ENCODE assay signal across 8 mouse cellular contexts in genomic region chr7:4148341-4149208, GRCm38 (mm10). TPM values are rescaled to one million over a fixed set of nuclear protein-coding genes. Genes with fewer than 3 reads are reported as not detected.
DNase-seq lines count a peak whose midpoint lies in the region; ATAC-seq and TF ChIP-seq lines count a peak whose summit lies in the region.

No protein-coding gene starts in this region.

- 0 out of 2 replicates have a peak, but pooled peaks cover 8% of the 10 kb centered on the region for H3K27me3 ChIP-seq in heart, embryonic 14.5 days (ENCODE audit: control insufficient read depth, insufficient read depth, low read length)
- no peaks in the 10 kb centered on the region for H3K27me3 ChIP-seq in cerebellum, adult 2 months (ENCODE audit: control insufficient read depth, insufficient read depth, low read length)
- H3K27me3 ChIP-seq in hindbrain, embryonic 14.5 days (ENCODE audit: control insufficient read depth, insufficient read depth, low read length), result peaks cover 25% of the 10 kb centered on the region
- H3K27me3 ChIP-seq in midbrain, embryonic 10.5 days (ENCODE audit: low read depth, poor library complexity, severe bottlenecking), result peaks cover 35% of the 10 kb centered on the region

- peak overlapping the region; percentile 75 to 76 for H3K4me3 ChIP-seq in heart, embryonic 14.5 days (ENCODE audit: control insufficient read depth in 1 of 2, insufficient read depth in 1 of 2, low read depth in 1 of 2, low read length in 2 of 2)
- peak overlapping the region; percentile 98 for H3K4me3 ChIP-seq in cerebellum, adult 2 months (replicated peaks; ENCODE audit: insufficient read depth, low read depth, low read length)
- H3K4me3 ChIP-seq in hindbrain, embryonic 14.5 days (replicated peaks; ENCODE audit: low read length), result peak overlapping the region; percentile 70
- peak overlapping the region; percentile 80 for H3K4me3 ChIP-seq in midbrain, embryonic 10.5 days

- WGBS in heart, embryonic 14.5 days, result 26% methylated on average over 18 of the region's 18 CpGs
- WGBS in cerebellum, adult 2 months, result 14% methylated on average over 18 of the region's 18 CpGs
- WGBS in hindbrain, embryonic 14.5 days, result 28% methylated on average over 18 of the region's 18 CpGs
- 29% methylated on average over 18 of the region's 18 CpGs for WGBS in midbrain, embryonic 10.5 days

- peak overlapping the region; percentile 85 for H3K9ac ChIP-seq in heart, embryonic 14.5 days (ENCODE audit: low read length)
- H3K9ac ChIP-seq in hindbrain, embryonic 14.5 days, result peak overlapping the region; percentile 84

- TF ChIP-seq POLR2A in cerebellum, adult 2 months (IDR thresholded peaks at IDR 0.05; ENCODE audit: borderline replicate concordance, insufficient read depth, low read length), result no peak

- TF ChIP-seq CTCF in cerebellum, adult 2 months (IDR thresholded peaks at IDR 0.05; ENCODE audit: borderline replicate concordance, insufficient read depth, low read depth, low read length), result no peak

- H3K27ac ChIP-seq in heart, embryonic 14.5 days (replicated peaks in 1 of 2; ENCODE audit: control insufficient read depth in 1 of 2, insufficient read depth in 1 of 2, low read depth in 2 of 2, low read length in 2 of 2), result peak overlapping the region; percentile 88 to 95
- peak overlapping the region; percentile 100 for H3K27ac ChIP-seq in cerebellum, adult 2 months (ENCODE audit: insufficient read depth, low read length)
- peak overlapping the region; percentile 92 for H3K27ac ChIP-seq in hindbrain, embryonic 14.5 days
- peak overlapping the region; percentile 85 for H3K27ac ChIP-seq in midbrain, embryonic 10.5 days (replicated peaks)

- peak overlapping the region; percentile 96 for H3K4me2 ChIP-seq in heart, embryonic 14.5 days (ENCODE audit: low read length)
- H3K4me2 ChIP-seq in hindbrain, embryonic 14.5 days (replicated peaks), result peak overlapping the region; percentile 93

- peaks cover 47% of the 10 kb centered on the region for H3K36me3 ChIP-seq in heart, embryonic 14.5 days (ENCODE audit: control insufficient read depth, insufficient read depth, low read length)
- H3K36me3 ChIP-seq in hindbrain, embryonic 14.5 days (replicated peaks; ENCODE audit: control insufficient read depth, insufficient read depth), result peaks cover 44% of the 10 kb centered on the region
- peaks cover 51% of the 10 kb centered on the region for H3K36me3 ChIP-seq in midbrain, embryonic 10.5 days

- H3K9me3 ChIP-seq in heart, embryonic 14.5 days (ENCODE audit: control insufficient read depth, low read length), result no peaks in the 10 kb centered on the region
- no peaks in the 10 kb centered on the region for H3K9me3 ChIP-seq in hindbrain, embryonic 14.5 days (ENCODE audit: control insufficient read depth, low read length)
- H3K9me3 ChIP-seq in midbrain, embryonic 10.5 days (replicated peaks), result no peaks in the 10 kb centered on the region; the same call in 1 of the 2 replicates

- peak; percentile 4; the same call in 1 of the 2 replicates for ATAC-seq in heart, embryonic 14.5 days (ENCODE audit: insufficient number of reproducible peaks, insufficient read depth, low FRiP score, low read depth)
- peak; percentile 38 for ATAC-seq in hindbrain, embryonic 14.5 days (ENCODE audit: low FRiP score)

- intact Hi-C loops in heart, postnatal 14 days (cut with DNase I), result loop anchor here (2.0 to 10.0 kb wide), 3 partner anchors 14 to 936 kb away; partner anchors contain the start of genes Epn1 and Leng1

- H3K4me1 ChIP-seq in heart, embryonic 14.5 days (ENCODE audit: control insufficient read depth in 2 of 2, insufficient read depth in 2 of 2, low read length in 2 of 2), result peaks cover 14 to 17% of the 10 kb centered on the region in 2 experiments
- H3K4me1 ChIP-seq in cerebellum, adult 2 months (ENCODE audit: control insufficient read depth, insufficient read depth, low read length), result peaks cover 6% of the 10 kb centered on the region; the same call in 1 of the 2 replicates
- peaks cover 29% of the 10 kb centered on the region for H3K4me1 ChIP-seq in hindbrain, embryonic 14.5 days (replicated peaks; ENCODE audit: control insufficient read depth, insufficient read depth, low read length)
- H3K4me1 ChIP-seq in midbrain, embryonic 10.5 days, result peaks cover 31% of the 10 kb centered on the region

- DNase-seq in heart, postnatal 14 days, result no peak
- peak; percentile 33 for DNase-seq in CD4-positive helper T cell, adult 2 months (ENCODE audit: low read depth, low spot score)
- peak in 1 of 2 experiments; percentile 38 for DNase-seq in cerebellum, adult 2 months
- DNase-seq in hindbrain, embryonic 14.5 days (ENCODE audit: low spot score), result no peak
- no peak for DNase-seq in midbrain, embryonic 10.5 days (ENCODE audit: low spot score)
- no peak for DNase-seq in embryo, embryonic 9.5 days (ENCODE audit: extremely low spot score)
- no peak for DNase-seq in Muller cell, postnatal 12 days (ENCODE audit: inconsistent ontology term)

RNA-seq across cellular contexts. Expression of gene Leng9, which starts 1.6 kb away (rescaled TPM):
- polyA plus RNA-seq in heart, embryonic 14.5 days (2014; fragmentation: Nextera tagmentation; extraction: Ambion mirVana), result 1.5 and 2.9 TPM in 2 replicates
- 1 to 10 TPM; 2.7 to 3.4 TPM for total RNA-seq in heart, postnatal 14 days (2021)
- polyA plus RNA-seq in cerebellum, adult 2 months (2012; rRNA removed), result 8.8 and 9.7 TPM in 2 replicates
- 3.1 and 3.7 TPM in 2 replicates for polyA plus RNA-seq in hindbrain, embryonic 14.5 days (2014; fragmentation: Nextera tagmentation; extraction: Ambion mirVana)
- 1.4 and 1.9 TPM in 2 replicates for polyA plus RNA-seq in midbrain, embryonic 10.5 days (2016; fragmentation: Nextera tagmentation; extraction: Ambion mirVana)

RNA-seq across cellular contexts. Expression of gene Leng8, which starts 11.7 kb away (rescaled TPM):
- polyA plus RNA-seq in heart, embryonic 14.5 days (2014; fragmentation: Nextera tagmentation; extraction: Ambion mirVana), result 27.0 and 43.6 TPM in 2 replicates
- 10 to 100 TPM; 47.6 to 64.6 TPM for total RNA-seq in heart, postnatal 14 days (2021)
- 587 and 614 TPM in 2 replicates for polyA plus RNA-seq in cerebellum, adult 2 months (2012; rRNA removed)
- 65.3 and 66.7 TPM in 2 replicates for polyA plus RNA-seq in hindbrain, embryonic 14.5 days (2014; fragmentation: Nextera tagmentation; extraction: Ambion mirVana)
- 63.1 and 82.0 TPM in 2 replicates for polyA plus RNA-seq in midbrain, embryonic 10.5 days (2016; fragmentation: Nextera tagmentation; extraction: Ambion mirVana)

RNA-seq across cellular contexts. Expression of gene Cdc42ep5, which starts 16.1 kb away (rescaled TPM):
- 26.7 and 26.9 TPM in 2 replicates for polyA plus RNA-seq in heart, embryonic 14.5 days (2014; fragmentation: Nextera tagmentation; extraction: Ambion mirVana)
- 10 to 100 TPM in 1 of 2 experiments, 1 to 10 TPM in 1; 9.0 to 10.2 TPM for total RNA-seq in heart, postnatal 14 days (2021)
- 1.6 and 2.7 TPM in 2 replicates for polyA plus RNA-seq in cerebellum, adult 2 months (2012; rRNA removed)
- 7.0 and 7.2 TPM in 2 replicates for polyA plus RNA-seq in hindbrain, embryonic 14.5 days (2014; fragmentation: Nextera tagmentation; extraction: Ambion mirVana)
- polyA plus RNA-seq in midbrain, embryonic 10.5 days (2016; fragmentation: Nextera tagmentation; extraction: Ambion mirVana), result 18.1 and 20.1 TPM in 2 replicates

RNA-seq across cellular contexts. Expression of gene Ttyh1, which starts 29.4 kb away (rescaled TPM):
- 0.70 and 0.72 TPM in 2 replicates for polyA plus RNA-seq in heart, embryonic 14.5 days (2014; fragmentation: Nextera tagmentation; extraction: Ambion mirVana)
- total RNA-seq in heart, postnatal 14 days (2021), result 1 to 10 TPM; 1.9 to 2.0 TPM
- 626 and 638 TPM in 2 replicates for polyA plus RNA-seq in cerebellum, adult 2 months (2012; rRNA removed)
- polyA plus RNA-seq in hindbrain, embryonic 14.5 days (2014; fragmentation: Nextera tagmentation; extraction: Ambion mirVana), result 148 and 151 TPM in 2 replicates
- polyA plus RNA-seq in midbrain, embryonic 10.5 days (2016; fragmentation: Nextera tagmentation; extraction: Ambion mirVana), result 21.9 and 45.3 TPM in 2 replicates
